9 mouse cellular contexts compared by ENCODE assay signal in genomic region chr11:94732773-94733172, GRCm38 (mm10). TPM values are rescaled to one million over a fixed set of nuclear protein-coding genes. Genes with fewer than 3 reads are reported as not detected.
DNase-seq lines count a peak whose midpoint lies in the region; ATAC-seq and TF ChIP-seq lines count a peak whose summit lies in the region.
"Had no signal": no experiment of that assay in that cellular context is flagged by ENCODE, and none has a peak within 500 bp of the region (broad histone marks: within the 10 kb centered on the region; RNA-seq: fewer than 3 reads in every experiment).

No protein-coding gene starts in this region.

- no peak overlapping the region for H3K9ac ChIP-seq in kidney, embryonic 14.5 days (ENCODE audit: low read depth, low read length)
- H3K9ac ChIP-seq in MEL (ENCODE audit: control insufficient read depth, low read depth, low read length, poor library complexity, severe bottlenecking) = no peak overlapping the region
- no peak overlapping the region for H3K9ac ChIP-seq in liver, embryonic 14.5 days (replicated peaks)
- H3K9ac ChIP-seq: embryonic facial prominence, embryonic 15.5 days had no signal

- TF ChIP-seq POLR2A in MEL (IDR thresholded peaks at IDR 0.05; ENCODE audit: control insufficient read depth in 1 of 2, insufficient read depth in 1 of 2, low read depth in 1 of 2, low read length in 2 of 2, poor library complexity in 1 of 2) = no peak

- no peaks in the 10 kb centered on the region for H3K79me2 ChIP-seq in MEL (ENCODE audit: control insufficient read depth, insufficient read depth, low read length, poor library complexity)

- peak; percentile 72 to 73 (median 72) for TF ChIP-seq CTCF in MEL (IDR thresholded peaks at IDR 0.05 in 2 of 3, conservative IDR thresholded peaks at IDR 0.05 in 1 of 3; ENCODE audit: control insufficient read depth in 1 of 3, insufficient read depth in 1 of 3, low read depth in 2 of 3, low read length in 3 of 3, poor library complexity in 1 of 3, severe bottlenecking in 1 of 3)
- TF ChIP-seq CTCF in liver, embryonic 14.5 days (IDR thresholded peaks at IDR 0.05; ENCODE audit: low read depth) = peak; percentile 64

- H3K4me3 ChIP-seq in kidney, embryonic 14.5 days (ENCODE audit: low read length) = no peak overlapping the region
- H3K4me3 ChIP-seq in MEL (ENCODE audit: control insufficient read depth in 1 of 2, insufficient read depth in 1 of 2, low read depth in 2 of 2, low read length in 2 of 2) = no peak overlapping the region
- no peak overlapping the region for H3K4me3 ChIP-seq in liver, embryonic 14.5 days (ENCODE audit: insufficient read depth in 1 of 2, low read depth in 2 of 2, low read length in 2 of 2)
- H3K4me3 ChIP-seq: embryonic facial prominence, embryonic 15.5 days had no signal

- no peak for TF ChIP-seq EP300 in MEL (IDR thresholded peaks at IDR 0.05; ENCODE audit: low read depth in 1 of 2, low read length in 2 of 2)
- TF ChIP-seq EP300 in liver, embryonic 14.5 days (IDR thresholded peaks at IDR 0.05; ENCODE audit: low read depth) = no peak

- no peaks in the 10 kb centered on the region for H3K36me3 ChIP-seq in kidney, embryonic 14.5 days (ENCODE audit: control insufficient read depth, insufficient read depth, low read length)
- H3K36me3 ChIP-seq in MEL (ENCODE audit: control insufficient read depth in 1 of 2, insufficient read depth in 2 of 2, low read length in 2 of 2) = no peaks in the 10 kb centered on the region
- H3K36me3 ChIP-seq in liver, embryonic 14.5 days (replicated peaks; ENCODE audit: control insufficient read depth, insufficient read depth, low read depth) = no peaks in the 10 kb centered on the region
- H3K36me3 ChIP-seq: embryonic facial prominence, embryonic 15.5 days had no signal

- no peak overlapping the region for H3K27ac ChIP-seq in kidney, embryonic 14.5 days (ENCODE audit: low read depth, low read length)
- no peak overlapping the region for H3K27ac ChIP-seq in MEL (ENCODE audit: control insufficient read depth, low read depth, low read length)
- H3K27ac ChIP-seq in liver, embryonic 14.5 days = no peak overlapping the region
- H3K27ac ChIP-seq: embryonic facial prominence, embryonic 15.5 days had no signal

- no peaks in the 10 kb centered on the region for H3K9me3 ChIP-seq in kidney, embryonic 14.5 days (ENCODE audit: control insufficient read depth, low read length)
- H3K9me3 ChIP-seq in MEL (replicated peaks; ENCODE audit: insufficient read depth, low read length) = no peaks in the 10 kb centered on the region
- H3K9me3 ChIP-seq in liver, embryonic 14.5 days (ENCODE audit: control insufficient read depth, low read length) = no peaks in the 10 kb centered on the region
- H3K9me3 ChIP-seq: embryonic facial prominence, embryonic 15.5 days had no signal

- TF ChIP-seq RAD21 in MEL (IDR thresholded peaks at IDR 0.05; ENCODE audit: low read depth, low read length) = peak; percentile 24

- peak; percentile 49 for DNase-seq in kidney, adult 18-20 months
- DNase-seq in MEL (ENCODE audit: low read depth, low spot score) = peak; percentile 61
- peak; percentile 37 for DNase-seq in c-Kit-positive CD71-positive TER-119-positive erythroid progenitor cells, embryonic 14.5 days (ENCODE audit: low spot score)
- peak in 1 of 3 experiments; percentile 4 for DNase-seq in liver, embryonic 14.5 days (ENCODE audit: low read depth in 3 of 3, low spot score in 3 of 3)
- DNase-seq in thymus, postnatal 14 days = peak; percentile 54
- no peak for DNase-seq in frontal cortex, postnatal 10 days (ENCODE audit: low spot score in 2 of 2)
- DNase-seq in left cerebral cortex, adult 8-10 months (ENCODE audit: low spot score in 2 of 2) = no peak

- no peaks in the 10 kb centered on the region for H3K4me1 ChIP-seq in kidney, embryonic 14.5 days (ENCODE audit: control insufficient read depth, insufficient read depth, low read length)
- H3K4me1 ChIP-seq in MEL (ENCODE audit: control insufficient read depth in 1 of 2, insufficient read depth in 2 of 2, low read length in 2 of 2) = no peaks in the 10 kb centered on the region
- H3K4me1 ChIP-seq in liver, embryonic 14.5 days (replicated peaks; ENCODE audit: control insufficient read depth in 2 of 2, insufficient read depth in 2 of 2, low read length in 1 of 2) = no peaks in the 10 kb centered on the region
- H3K4me1 ChIP-seq: embryonic facial prominence, embryonic 15.5 days had no signal

- no peaks in the 10 kb centered on the region for H3K27me3 ChIP-seq in kidney, embryonic 14.5 days (ENCODE audit: control insufficient read depth, insufficient read depth, low read length)
- peaks cover 10 to 24% of the 10 kb centered on the region in 2 experiments for H3K27me3 ChIP-seq in MEL (ENCODE audit: control insufficient read depth in 1 of 2, insufficient read depth in 2 of 2, low read length in 2 of 2)
- no peaks in the 10 kb centered on the region for H3K27me3 ChIP-seq in liver, embryonic 14.5 days (ENCODE audit: control insufficient read depth, insufficient read depth, low read length)
- H3K27me3 ChIP-seq: embryonic facial prominence, embryonic 15.5 days had no signal

- 48% methylated on average over 8 of the region's 8 CpGs for WGBS in kidney, embryonic 14.5 days
- 34% methylated on average over 8 of the region's 8 CpGs for WGBS in liver, embryonic 14.5 days (ENCODE audit: insufficient replicate concordance)

- ATAC-seq in kidney, embryonic 14.5 days (ENCODE audit: low FRiP score, low TSS enrichment) = no peak
- no peak for ATAC-seq in liver, embryonic 14.5 days (ENCODE audit: insufficient read depth)

- no peak overlapping the region for H3K4me2 ChIP-seq in kidney, embryonic 14.5 days (replicated peaks; ENCODE audit: low read depth, low read length)
- no peak overlapping the region for H3K4me2 ChIP-seq in liver, embryonic 14.5 days (ENCODE audit: low read depth)
- H3K4me2 ChIP-seq: embryonic facial prominence, embryonic 15.5 days had no signal

TF ChIP-seq in MEL, 35 proteins besides CTCF, POLR2A, EP300 and RAD21:
- TF ChIP-seq SMC3 (IDR thresholded peaks at IDR 0.05; ENCODE audit: low read depth, low read length) (peak; percentile 34), UBTF (IDR thresholded peaks at IDR 0.05; ENCODE audit: borderline replicate concordance, insufficient read depth, low read depth, low read length) (no peak), NELFE (IDR thresholded peaks at IDR 0.05; ENCODE audit: low read depth, low read length) (no peak), E2F4 (IDR thresholded peaks at IDR 0.05; ENCODE audit: borderline replicate concordance, low read depth, low read length) (no peak), NRF1 (IDR thresholded peaks at IDR 0.05; ENCODE audit: insufficient read depth, low read depth, low read length, poor library complexity, severe bottlenecking) (no peak), RCOR1 (IDR thresholded peaks at IDR 0.05; ENCODE audit: low read depth, low read length) (no peak), ZC3H11A (IDR thresholded peaks at IDR 0.05; ENCODE audit: low read depth, low read length) (0 out of 2 replicates have a peak, but pooled peaks have one; percentile 1)

RNA-seq across cellular contexts. Expression of gene Cdc34b, which starts 8.8 kb away (rescaled TPM):
- polyA plus RNA-seq in kidney, embryonic 14.5 days (2014; fragmentation: Nextera tagmentation; extraction: Ambion mirVana) = not detected in 2 replicates
- total RNA-seq in MEL (2012; rRNA removed) = 0.16 and 0.19 TPM in 2 replicates
- under 1 TPM in 1 of 2 experiments, not detected in 1; 0.29 TPM for polyA plus RNA-seq in MEL (2012; ENCODE audit: insufficient read depth in 1 of 2, insufficient read length in 2 of 2, low read depth in 1 of 2, low replicate concordance in 2 of 2, missing spikeins in 1 of 2)
- polyA plus RNA-seq in liver, embryonic 14.5 days (2012; rRNA removed) = 0.03 TPM in 1 of 2 replicates, not detected in the other
- 0.08 TPM in 1 of 2 replicates, not detected in the other for polyA plus RNA-seq in liver, embryonic 14.5 days (2014; fragmentation: Nextera tagmentation; extraction: Ambion mirVana)
- total RNA-seq in left cerebral cortex, adult 8-10 months (2022) = under 1 TPM in 2 of 4 experiments, not detected in 2; 0.27 to 0.51 TPM
- polyA plus RNA-seq: embryonic facial prominence, embryonic 15.5 days had no signal

RNA-seq across cellular contexts. Expression of gene Gm11541, which starts 28.5 kb away (rescaled TPM):
- polyA plus RNA-seq in kidney, embryonic 14.5 days (2014; fragmentation: Nextera tagmentation; extraction: Ambion mirVana) = 0.23 and 0.99 TPM in 2 replicates
- total RNA-seq in MEL (2012; rRNA removed) = not detected in 2 replicates
- not detected for polyA plus RNA-seq in MEL (2012; ENCODE audit: insufficient read depth in 1 of 2, insufficient read length in 2 of 2, low read depth in 1 of 2, low replicate concordance in 2 of 2, missing spikeins in 1 of 2)
- not detected in 2 replicates for polyA plus RNA-seq in liver, embryonic 14.5 days (2012; rRNA removed)
- not detected in 2 replicates for polyA plus RNA-seq in liver, embryonic 14.5 days (2014; fragmentation: Nextera tagmentation; extraction: Ambion mirVana)
- total RNA-seq in left cerebral cortex, adult 8-10 months (2022) = not detected

RNA-seq across cellular contexts. Expression of gene Tmem92, which starts 49.7 kb away (rescaled TPM):
- polyA plus RNA-seq in kidney, embryonic 14.5 days (2014; fragmentation: Nextera tagmentation; extraction: Ambion mirVana) = not detected in 2 replicates
- total RNA-seq in MEL (2012; rRNA removed) = not detected in 2 replicates
- polyA plus RNA-seq in MEL (2012; ENCODE audit: insufficient read depth in 1 of 2, insufficient read length in 2 of 2, low read depth in 1 of 2, low replicate concordance in 2 of 2, missing spikeins in 1 of 2) = not detected
- not detected in 2 replicates for polyA plus RNA-seq in liver, embryonic 14.5 days (2012; rRNA removed)
- not detected in 2 replicates for polyA plus RNA-seq in liver, embryonic 14.5 days (2014; fragmentation: Nextera tagmentation; extraction: Ambion mirVana)
- not detected for total RNA-seq in left cerebral cortex, adult 8-10 months (2022)
- polyA plus RNA-seq: embryonic facial prominence, embryonic 15.5 days had no signal

RNA-seq across cellular contexts. Expression of gene Xylt2, which starts 55.5 kb away (rescaled TPM):
- 16.8 and 18.5 TPM in 2 replicates for polyA plus RNA-seq in kidney, embryonic 14.5 days (2014; fragmentation: Nextera tagmentation; extraction: Ambion mirVana)
- total RNA-seq in MEL (2012; rRNA removed) = 8.4 and 10.1 TPM in 2 replicates
- 10 to 100 TPM in 1 of 2 experiments, not detected in 1; 12.4 TPM for polyA plus RNA-seq in MEL (2012; ENCODE audit: insufficient read depth in 1 of 2, insufficient read length in 2 of 2, low read depth in 1 of 2, low replicate concordance in 2 of 2, missing spikeins in 1 of 2)
- polyA plus RNA-seq in liver, embryonic 14.5 days (2012; rRNA removed) = 2.8 and 3.6 TPM in 2 replicates
- 1.8 and 2.7 TPM in 2 replicates for polyA plus RNA-seq in liver, embryonic 14.5 days (2014; fragmentation: Nextera tagmentation; extraction: Ambion mirVana)
- 10 to 100 TPM; 25.9 to 27.8 (median 26.7) TPM for total RNA-seq in left cerebral cortex, adult 8-10 months (2022)

Comparison
In these comparisons a context has a peak if more than half of its experiments do, and no peak if none do; other contexts are left out.
1. DNase-seq: peak in kidney, adult 18-20 months (single experiment), MEL (single experiment), c-Kit-positive CD71-positive TER-119-positive erythroid progenitor cells, embryonic 14.5 days (single experiment) and thymus, postnatal 14 days (single experiment); none in frontal cortex, postnatal 10 days (0 of 2) and left cerebral cortex, adult 8-10 months (0 of 2).